Mouse (Mus musculus): ENCODE data around the gene Rnf166. TPM values are rescaled to one million over a fixed set of nuclear protein-coding genes. Genes with fewer than 3 reads are reported as not detected.
A peak's percentile ranks its signal among the peaks of the same experiment; 100 is the strongest.

The Rnf166 gene
- total and polyA plus RNA-seq, 3 experiments: 7.7 to 13.0 (median 8.5) TPM

GRCm38 (mm10) chr8:122460524-122461472 is 15.1 kb downstream of the Rnf166 start, which contains the start of gene Snai3:
TSS of gene Snai3 (minus strand) at chr8:122460733.
- H3K4me1 ChIP-seq (ENCODE audit: control insufficient read depth in 1 of 2, insufficient read depth in 2 of 2): peaks cover 9 to 48% of the 10 kb centered on the region in 2 experiments
- dilution Hi-C loops (cut with MboI; ENCODE audit: extremely low pct_ligation_motif_present, extremely low pct_unique_long_range_greater_than_20kb, low sequenced_read_pairs): no loop called here
- H3K4me2 ChIP-seq (ENCODE audit: insufficient read depth, low read depth, poor library complexity, severe bottlenecking): peak within 1 kb of the TSS; percentile 89
- TF ChIP-seq USF2 (conservative IDR thresholded peaks at IDR 0.05; ENCODE audit: low read depth, low read length): no peak
- TF ChIP-seq E2F4 (IDR thresholded peaks at IDR 0.05; ENCODE audit: insufficient replicate concordance, low read depth, low read length): no peak
- TF ChIP-seq NRF1 (IDR thresholded peaks at IDR 0.05; ENCODE audit: low read depth, low read length): peak; percentile 47; the same call in 1 of the 2 replicates
- TF ChIP-seq RAD21 (IDR thresholded peaks at IDR 0.05; ENCODE audit: low read depth, low read length): no peak; the same call in 1 of the 2 replicates
- peak; percentile 47 for TF ChIP-seq BHLHE40 (IDR thresholded peaks at IDR 0.05; ENCODE audit: low read depth, low read length)
- no peak for TF ChIP-seq MYC (IDR thresholded peaks at IDR 0.05; ENCODE audit: low read depth, low read length)
- no peak for TF ChIP-seq TBP (conservative IDR thresholded peaks at IDR 0.05; ENCODE audit: low read depth, low read length)
- no peak for TF ChIP-seq JUND (conservative IDR thresholded peaks at IDR 0.05; ENCODE audit: low read depth, low read length)
- 0 out of 2 replicates have a peak, but pooled peaks have one; percentile 54 for TF ChIP-seq SIN3A (IDR thresholded peaks at IDR 0.05; ENCODE audit: low read length)
- TF ChIP-seq IRF4 (IDR thresholded peaks at IDR 0.05; ENCODE audit: low read depth, low read length): no peak
- peak; percentile 40; the same call in 1 of the 2 replicates for TF ChIP-seq MXI1 (IDR thresholded peaks at IDR 0.05; ENCODE audit: low read depth, low read length)
- no peak for TF ChIP-seq JUN (IDR thresholded peaks at IDR 0.05; ENCODE audit: insufficient read depth, low read depth, low read length)
- peak; percentile 32; the same call in 1 of the 2 replicates for TF ChIP-seq POLR2A (IDR thresholded peaks at IDR 0.05; ENCODE audit: low read depth, low read length)
- peak; percentile 51; the same call in 1 of the 2 replicates for TF ChIP-seq TCF12 (IDR thresholded peaks at IDR 0.05; ENCODE audit: low read depth, low read length)
- DNase-seq (ENCODE audit: extremely low read depth): peak; percentile 44
- in situ Hi-C loops (cut with MboI; ENCODE audit: low pct_ligation_motif_present, low pct_unique_long_range_greater_than_20kb, low sequenced_read_pairs): no loop called here
- peaks cover 45% of the 10 kb centered on the region for H3K27me3 ChIP-seq (replicated peaks)
- no peak within 1 kb of the TSS for H3K27ac ChIP-seq (ENCODE audit: insufficient read depth, low read depth)
- H3K36me3 ChIP-seq (replicated peaks in 1 of 2; ENCODE audit: control insufficient read depth in 1 of 2, insufficient read depth in 1 of 2, low read length in 1 of 2): peaks cover 0 to 11% of the 10 kb centered on the region in 2 experiments
- no peaks in the 10 kb centered on the region for H3K79me2 ChIP-seq (replicated peaks; ENCODE audit: control insufficient read depth, extremely low read depth, insufficient read depth, poor library complexity, severe bottlenecking)
- peaks cover 3% of the 10 kb centered on the region for H3K9me3 ChIP-seq (replicated peaks; ENCODE audit: low read length)
- H3K9ac ChIP-seq (ENCODE audit: insufficient read depth, low read depth): no peak within 1 kb of the TSS
- peak within 1 kb of the TSS; percentile 13 to 40 (median 28) for H3K4me3 ChIP-seq (replicated peaks in 1 of 3; ENCODE audit: low read depth in 2 of 3, low read length in 2 of 3, poor library complexity in 1 of 3)

DNA sequence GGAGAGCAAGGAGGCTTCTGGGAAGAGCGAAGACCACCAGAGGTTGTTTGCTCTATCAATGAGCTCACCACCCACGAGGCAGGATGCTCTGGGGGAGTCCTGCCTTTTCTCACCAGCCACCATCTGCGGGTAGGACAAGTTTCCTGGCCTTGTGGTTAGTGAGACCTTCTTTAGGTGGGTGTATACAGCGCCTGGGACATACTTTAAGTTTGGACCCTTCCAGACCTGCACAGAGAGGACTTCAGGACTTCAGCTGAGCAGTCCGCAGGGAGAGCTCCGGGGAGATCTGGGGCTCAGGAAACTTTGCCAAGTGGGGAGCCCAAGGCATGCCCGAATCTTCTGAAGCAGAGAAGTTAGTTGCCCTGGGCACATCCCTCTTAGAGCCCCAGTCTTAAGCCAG is 15.9 kb downstream of the Rnf166 start:
- TF ChIP-seq EP300 (IDR thresholded peaks at IDR 0.05; ENCODE audit: low read length) (no peak), POLR2A (IDR thresholded peaks at IDR 0.05; ENCODE audit: low read depth, low read length) (no peak), MXI1 (IDR thresholded peaks at IDR 0.05; ENCODE audit: low read depth, low read length) (no peak), SMC3 (IDR thresholded peaks at IDR 0.05; ENCODE audit: low read depth, low read length) (no peak), CHD2 (IDR thresholded peaks at IDR 0.05; ENCODE audit: low read length) (no peak), ETS1 (conservative IDR thresholded peaks at IDR 0.05; ENCODE audit: low read depth, low read length) (no peak), RAD21 (IDR thresholded peaks at IDR 0.05; ENCODE audit: low read depth, low read length) (no peak), MAFK (IDR thresholded peaks at IDR 0.05; ENCODE audit: insufficient replicate concordance, low read length) (no peak), E2F4 (IDR thresholded peaks at IDR 0.05; ENCODE audit: insufficient replicate concordance, low read depth, low read length) (no peak), ZMIZ1 (IDR thresholded peaks at IDR 0.05; ENCODE audit: low read depth, low read length) (no peak), USF1 (IDR thresholded peaks at IDR 0.05; ENCODE audit: low read depth, low read length) (no peak), GABPA (IDR thresholded peaks at IDR 0.05; ENCODE audit: insufficient replicate concordance, low read depth, low read length) (no peak), USF2 (conservative IDR thresholded peaks at IDR 0.05; ENCODE audit: low read depth, low read length) (no peak)
- Histone ChIP-seq H3K4me2 (ENCODE audit: insufficient read depth, low read depth, poor library complexity, severe bottlenecking) (peak overlapping the region; percentile 89), H3K36me3 (replicated peaks in 1 of 2; ENCODE audit: control insufficient read depth in 1 of 2, insufficient read depth in 1 of 2, low read length in 1 of 2) (peaks cover 0 to 2% of the 10 kb centered on the region in 2 experiments), H3K79me2 (replicated peaks; ENCODE audit: control insufficient read depth, extremely low read depth, insufficient read depth, poor library complexity, severe bottlenecking) (no peaks in the 10 kb centered on the region), H3K9ac (ENCODE audit: insufficient read depth, low read depth) (no peak overlapping the region), H3K27me3 (replicated peaks) (peaks cover 45% of the 10 kb centered on the region), H3K9me3 (replicated peaks; ENCODE audit: low read length) (peaks cover 3% of the 10 kb centered on the region), H3K27ac (ENCODE audit: insufficient read depth, low read depth) (no peak overlapping the region), H3K4me1 (ENCODE audit: control insufficient read depth in 1 of 2, insufficient read depth in 2 of 2) (peaks cover 9 to 48% of the 10 kb centered on the region in 2 experiments), H3K4me3 (replicated peaks in 1 of 3; ENCODE audit: low read depth in 2 of 3, low read length in 2 of 3, poor library complexity in 1 of 3) (peak overlapping the region; percentile 7 to 40 (median 13))
- dilution Hi-C loops (cut with MboI; ENCODE audit: extremely low pct_ligation_motif_present, extremely low pct_unique_long_range_greater_than_20kb, low sequenced_read_pairs) (no loop called here), in situ Hi-C loops (cut with MboI; ENCODE audit: low pct_ligation_motif_present, low pct_unique_long_range_greater_than_20kb, low sequenced_read_pairs) (no loop called here)
- no peak for DNase-seq (ENCODE audit: extremely low read depth)

Data from CH12.LX (cell line).